Mouse (Mus musculus) heart, adult 2 months (tissue): Measurements from ENCODE around the gene Gm14137. TPM values are rescaled to one million over a fixed set of nuclear protein-coding genes. Genes with fewer than 3 reads are reported as not detected.

Source experiments
- DNase-seq, 2 experiments: peaks; one replicate each; pipeline ENCODE4 v3.0.0; 2021
- H3K27ac ChIP-seq: fragments of 200-600 bp; 2 replicates; pipeline ENCODE4 v1.8.1; 2022
- H3K27me3 ChIP-seq: fragments of 200-500 bp; 2 replicates; pipeline ENCODE4 v1.6.1; 2012; ENCODE audit warnings: mild to moderate bottlenecking, low read length, inconsistent platforms, mixed read lengths; ENCODE audit not compliant: control insufficient read depth, insufficient read depth
- H3K36me3 ChIP-seq: fragments of 200-500 bp; 2 replicates; pipeline ENCODE4 v1.6.1; 2012; ENCODE audit warnings: low read length, inconsistent platforms; ENCODE audit not compliant: control insufficient read depth, insufficient read depth
- H3K4me1 ChIP-seq: fragments of 200-500 bp; 2 replicates; pipeline ENCODE4 v1.6.1; 2011; ENCODE audit warnings: low read length; ENCODE audit not compliant: control insufficient read depth, insufficient read depth
- H3K4me3 ChIP-seq: fragments of 200-600 bp; 2 replicates; pipeline ENCODE4 v1.8.1; 2022
- H3K79me2 ChIP-seq: fragments of 200-500 bp; replicated peaks from 2 replicates; pipeline ENCODE4 v1.6.1; 2012; ENCODE audit warnings: mild to moderate bottlenecking, inconsistent platforms, low read length, moderate library complexity, mixed read lengths; ENCODE audit not compliant: control insufficient read depth, insufficient read depth
- H3K9ac ChIP-seq: fragments of 200-500 bp; 2 replicates; pipeline ENCODE4 v1.6.1; 2012; ENCODE audit warnings: low read depth, mild to moderate bottlenecking, control low read depth, inconsistent platforms, low read length, mixed read lengths
- CTCF ChIP-seq: fragments of 200-600 bp; IDR thresholded peaks from 2 replicates; pipeline ENCODE4 v1.8.1; 2022; ENCODE audit warnings: antibody characterized with exemption, mild to moderate bottlenecking, moderate library complexity
- EP300 ChIP-seq: fragments of 200-500 bp; IDR thresholded peaks from 2 replicates; pipeline ENCODE4 v1.6.1; 2011; ENCODE audit warnings: low read depth, low read length, control low read depth; ENCODE audit not compliant: insufficient read depth
- POLR2A ChIP-seq: fragments of 200-500 bp; IDR thresholded peaks from 2 replicates; pipeline ENCODE4 v1.6.1; 2011; ENCODE audit warnings: mild to moderate bottlenecking, low read depth, low read length, control low read depth; ENCODE audit not compliant: insufficient read depth
- WGBS: fragments of 180-500 bp; shearing (Covaris S2); methylation state at CpG from one replicate; pipeline ENCODE4 v1.1.7; 2018; 5-methylcytosine and 5-hydroxymethylcytosine counted together
- intact Hi-C: fragments of 180-260 bp; cut with DNase I; formaldehyde crosslinking; loops from one replicate; pipeline ENCODE4 v1.15.1; 2025
- polyA plus RNA-seq: library from polyadenylated mRNA; depleted of rRNA; stranded (reverse); fragments of >200 nt; gene quantifications from 2 replicates; pipeline ENCODE4 v1.2.3, GENCODE M21; 2012
- total RNA-seq, 2 experiments: library from RNA; stranded (reverse); gene quantifications; 2 replicates each; pipeline ENCODE4 v1.2.3; 2021

Gm14137 gene
- total and polyA plus RNA-seq, 3 experiments, result 0.04 TPM; not detected in 2

DNA sequence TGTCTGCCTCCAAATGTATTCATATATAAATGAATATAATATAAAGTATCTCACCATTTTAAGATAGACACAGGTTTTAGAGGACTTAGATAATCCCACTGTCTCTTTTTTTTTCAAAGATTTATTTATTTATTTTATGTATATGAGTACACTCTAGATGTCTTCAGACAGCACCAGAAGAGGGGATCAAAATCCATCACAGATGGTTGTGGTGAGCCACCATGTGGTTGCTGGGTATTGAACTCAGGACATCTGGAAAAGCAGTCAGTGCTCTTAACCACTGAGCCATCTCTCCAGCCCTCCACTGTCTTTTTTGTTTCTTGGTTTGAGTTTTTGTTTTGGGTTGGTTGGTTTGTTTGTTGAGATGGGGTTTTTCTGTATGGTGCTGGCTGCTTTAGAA, 16.5 kb upstream of the Gm14137 start:
- intact Hi-C loops, result no loop called here
- DNase-seq, result no peak
- H3K36me3 ChIP-seq, result peaks cover 3% of the 10 kb centered on the region; the same call in 1 of the 2 replicates
- no peaks in the 10 kb centered on the region for H3K79me2 ChIP-seq
- no peak overlapping the region for H3K4me3 ChIP-seq
- peaks cover 6% of the 10 kb centered on the region for H3K4me1 ChIP-seq
- TF ChIP-seq EP300, result no peak
- TF ChIP-seq POLR2A, result no peak
- no peak for TF ChIP-seq CTCF
- no peak overlapping the region for H3K27ac ChIP-seq
- H3K9ac ChIP-seq, result no peak overlapping the region
- no peaks in the 10 kb centered on the region for H3K27me3 ChIP-seq

DNA sequence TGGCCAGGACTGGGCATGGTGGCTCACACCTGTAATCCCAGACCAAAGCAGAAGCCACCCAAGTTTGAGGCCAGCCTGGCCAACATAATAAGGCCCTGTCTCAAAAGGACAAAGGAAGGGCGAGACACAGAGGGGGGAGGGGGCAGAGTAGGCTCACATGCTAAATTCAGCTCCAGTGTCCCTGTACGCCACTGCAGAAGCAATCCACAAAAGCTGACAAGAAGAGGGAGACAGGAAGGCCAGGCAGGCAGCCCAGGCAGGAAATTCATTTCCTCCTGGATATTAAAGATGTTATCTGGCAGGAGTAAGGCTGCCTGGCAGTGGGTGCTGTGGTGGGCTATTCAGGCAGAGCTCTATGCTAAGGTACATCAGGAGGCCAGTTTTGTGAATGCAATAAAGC, 13.1 kb upstream of the Gm14137 start:
- WGBS, result 10% methylated on average over 2 of the region's 2 CpGs
- peak in 1 of 2 experiments; percentile 34 for DNase-seq
- Histone ChIP-seq H3K79me2 (no peaks in the 10 kb centered on the region), H3K36me3 (no peaks in the 10 kb centered on the region), H3K27ac (peak overlapping the region; percentile 57), H3K27me3 (no peaks in the 10 kb centered on the region), H3K9ac (no peak overlapping the region), H3K4me1 (no peaks in the 10 kb centered on the region; the same call in 1 of the 2 replicates), H3K4me3 (no peak overlapping the region)
- intact Hi-C loops, result no loop called here
- TF ChIP-seq EP300 (no peak), CTCF (no peak), POLR2A (no peak)

DNA sequence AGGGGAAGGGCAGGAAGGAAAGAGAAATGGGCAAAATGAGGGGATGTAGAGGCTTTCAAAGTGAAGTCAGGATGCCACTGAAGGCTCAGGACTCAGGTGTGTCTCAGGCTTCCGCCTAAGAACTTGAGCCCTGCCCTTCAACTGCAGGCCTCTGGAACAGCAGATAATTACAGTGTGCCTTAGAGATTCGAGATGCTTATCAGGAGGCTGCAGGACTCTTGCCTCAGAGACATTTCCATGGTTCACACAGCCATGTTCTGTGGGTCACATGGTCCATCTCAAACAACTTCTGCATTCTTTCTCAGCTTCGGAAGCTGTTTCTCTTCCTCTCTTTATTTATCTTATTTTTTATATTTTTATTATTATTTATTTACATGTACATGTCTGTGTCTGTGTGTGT, 11.2 kb upstream of the Gm14137 start:
- no peaks in the 10 kb centered on the region for H3K27me3 ChIP-seq
- DNase-seq, result no peak
- H3K4me3 ChIP-seq, result no peak overlapping the region
- intact Hi-C loops, result no loop called here
- TF ChIP-seq CTCF (no peak), EP300 (no peak), POLR2A (no peak)
- WGBS, result 60% methylated on average over 3 of the region's 3 CpGs
- peaks cover 5% of the 10 kb centered on the region for H3K4me1 ChIP-seq
- H3K27ac ChIP-seq, result no peak overlapping the region
- H3K9ac ChIP-seq, result no peak overlapping the region
- H3K79me2 ChIP-seq, result no peaks in the 10 kb centered on the region
- no peaks in the 10 kb centered on the region for H3K36me3 ChIP-seq

DNA sequence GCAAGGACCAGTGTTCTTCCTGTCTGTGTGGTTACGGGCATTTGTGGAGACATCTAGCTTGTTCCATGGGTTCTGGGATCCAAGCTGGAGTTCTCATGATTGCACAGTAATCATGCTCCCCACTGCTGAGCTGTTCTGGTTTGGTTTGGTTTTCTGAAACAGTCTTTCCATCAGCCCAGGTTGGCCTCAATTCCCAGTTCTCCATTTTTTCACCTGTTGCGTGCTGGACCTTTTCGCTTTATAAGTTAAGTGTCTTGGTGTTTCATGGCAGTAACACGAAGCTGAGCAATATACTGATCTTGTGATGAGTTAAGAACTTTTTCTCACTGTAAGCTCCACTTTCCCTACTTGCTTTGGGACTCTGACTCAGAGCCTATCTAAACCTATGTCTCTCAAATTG, 10.3 kb upstream of the Gm14137 start:
- TF ChIP-seq CTCF (no peak), EP300 (no peak), POLR2A (no peak)
- no peak overlapping the region for H3K27ac ChIP-seq
- intact Hi-C loops, result no loop called here
- no peaks in the 10 kb centered on the region for H3K36me3 ChIP-seq
- H3K9ac ChIP-seq, result no peak overlapping the region
- no peak for DNase-seq
- no peaks in the 10 kb centered on the region for H3K27me3 ChIP-seq
- H3K79me2 ChIP-seq, result no peaks in the 10 kb centered on the region
- 82% methylated on average over 4 of the region's 4 CpGs for WGBS
- H3K4me1 ChIP-seq, result peaks cover 5% of the 10 kb centered on the region
- no peak overlapping the region for H3K4me3 ChIP-seq

DNA sequence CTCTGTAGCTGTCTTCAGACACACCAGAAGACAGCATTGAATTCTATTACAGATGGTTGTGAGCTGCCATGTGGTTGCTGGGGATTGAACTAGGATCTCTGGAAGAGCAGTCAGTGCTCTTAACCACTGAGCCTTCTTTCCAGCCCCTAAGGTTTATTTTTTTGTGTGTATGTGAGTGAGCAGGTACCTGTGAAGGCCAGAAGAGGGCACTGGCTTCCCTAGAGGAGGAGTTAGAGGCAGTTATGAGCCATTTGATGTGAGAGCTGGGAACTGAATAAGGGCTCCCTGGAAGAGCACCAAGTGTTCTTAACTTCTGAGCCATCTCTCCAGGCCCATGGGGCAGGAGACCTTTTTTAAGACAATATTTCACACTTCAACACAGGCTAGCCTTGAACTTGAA, 8.9 kb upstream of the Gm14137 start:
- H3K4me3 ChIP-seq, result no peak overlapping the region
- H3K79me2 ChIP-seq, result no peaks in the 10 kb centered on the region
- H3K4me1 ChIP-seq, result peaks cover 5% of the 10 kb centered on the region
- H3K9ac ChIP-seq, result no peak overlapping the region
- H3K27ac ChIP-seq, result no peak overlapping the region
- no peaks in the 10 kb centered on the region for H3K27me3 ChIP-seq
- TF ChIP-seq EP300 (no peak), CTCF (no peak), POLR2A (no peak)
- intact Hi-C loops, result no loop called here
- H3K36me3 ChIP-seq, result no peaks in the 10 kb centered on the region
- no peak for DNase-seq

DNA sequence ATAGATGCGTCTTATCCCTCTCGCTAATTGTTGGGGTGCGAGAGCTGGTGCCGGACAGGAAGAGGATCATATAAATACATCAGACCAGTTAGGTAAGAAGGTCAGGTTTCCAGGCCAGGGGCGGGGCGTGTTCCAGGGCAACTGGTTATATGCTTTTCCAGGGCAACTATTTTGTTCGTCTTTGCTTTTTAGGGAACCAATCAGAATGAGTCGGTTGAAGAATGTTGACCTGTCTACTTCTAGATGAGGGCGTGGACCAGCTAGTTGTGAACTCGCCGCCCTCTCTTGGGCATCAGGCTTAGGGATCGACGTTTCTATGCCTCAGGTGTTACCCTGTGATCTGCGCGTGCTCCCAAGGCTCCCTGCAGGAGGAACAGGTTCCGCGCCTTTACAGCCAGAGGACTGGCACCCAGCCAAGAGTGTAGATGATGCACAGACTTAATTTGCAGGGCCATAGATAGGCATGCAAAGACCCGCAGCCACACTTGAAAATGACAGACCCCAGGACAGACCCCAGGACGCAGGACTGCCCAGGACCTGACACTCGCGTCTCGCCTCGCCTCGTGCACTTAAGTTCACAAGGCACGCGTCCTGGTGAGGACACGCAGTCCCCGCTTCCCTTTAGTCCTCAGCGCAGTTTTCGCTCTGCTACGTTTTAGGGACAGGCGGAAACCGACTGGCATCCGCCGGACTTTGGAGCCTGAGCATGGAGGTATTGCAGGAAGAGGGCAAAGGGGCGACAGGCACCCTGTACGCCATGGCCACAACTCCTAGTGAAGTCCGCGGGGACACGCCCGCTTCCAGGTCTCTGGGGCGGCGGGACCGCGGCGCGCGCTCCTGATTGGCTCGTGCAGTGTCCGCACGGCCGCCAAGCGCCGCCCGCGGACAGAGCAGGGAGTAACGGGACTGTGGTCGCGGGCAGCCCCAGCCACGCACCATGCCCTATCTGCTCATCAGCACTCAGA, 7.1 kb upstream of the Gm14137 start, which contains the start of gene Gchfr:
TSS of gene Gchfr (plus strand) at position 873 of the 965 bp plus-strand sequence.
- Histone ChIP-seq H3K36me3 (no peaks in the 10 kb centered on the region), H3K27me3 (no peaks in the 10 kb centered on the region), H3K27ac (no peak within 1 kb of the TSS; the same call in 1 of the 2 replicates), H3K4me1 (peaks cover 5% of the 10 kb centered on the region), H3K4me3 (peak within 1 kb of the TSS; percentile 53), H3K9ac (peak within 1 kb of the TSS; percentile 60), H3K79me2 (no peaks in the 10 kb centered on the region)
- DNase-seq, result peak; percentile 79 to 83
- intact Hi-C loops, result loop anchor here (2.0 kb wide), 1 partner anchor 22 kb away; no protein-coding TSS in a partner anchor
- WGBS, result under 1% methylated on average over 60 of the region's 60 CpGs
- no peak for TF ChIP-seq POLR2A
- peak; percentile 56 for TF ChIP-seq CTCF
